Mouse (Mus musculus) hindbrain, embryonic 13.5 days (tissue): ENCODE measurements at regions not wholly inside any gene's neighbourhood (a gene's known extent, or its start where the extent isn't known, plus 50 kb on each side); places are given as distances from the start of the nearest gene placed in this dataset.

Experiments used
- ATAC-seq: fragments of 200-750 bp; cut with Nextera tagmentation; 2 replicates; pipeline ENCODE4 v1.8.0; 2017; ENCODE audit warnings: moderate TSS enrichment; ENCODE audit not compliant: low FRiP score
- H3K27ac ChIP-seq: fragments of 300-500 bp; sonication (generic); 2 replicates; pipeline ENCODE4 v1.5.1; 2015; ENCODE audit warnings: inconsistent platforms, mild to moderate bottlenecking, moderate library complexity
- H3K27me3 ChIP-seq: fragments of 300-500 bp; sonication (generic); 2 replicates; pipeline ENCODE4 v1.6.1; 2015; ENCODE audit warnings: mild to moderate bottlenecking, inconsistent platforms
- H3K36me3 ChIP-seq: fragments of 300-500 bp; sonication (generic); 2 replicates; pipeline ENCODE4 v1.6.1; 2015; ENCODE audit warnings: mild to moderate bottlenecking, inconsistent platforms
- H3K4me1 ChIP-seq: fragments of 300-500 bp; sonication (generic); replicated peaks from 2 replicates; pipeline ENCODE4 v1.6.1; 2015; ENCODE audit warnings: inconsistent platforms
- H3K4me2 ChIP-seq: fragments of 300-500 bp; sonication (generic); 2 replicates; pipeline ENCODE4 v1.6.1; 2015; ENCODE audit warnings: inconsistent platforms, mild to moderate bottlenecking, moderate library complexity
- H3K4me3 ChIP-seq: fragments of 300-500 bp; sonication (generic); 2 replicates; pipeline ENCODE4 v1.5.1; 2015; ENCODE audit warnings: mild to moderate bottlenecking, inconsistent platforms
- H3K9ac ChIP-seq: fragments of 300-500 bp; sonication (generic); 2 replicates; pipeline ENCODE4 v1.6.1; 2015; ENCODE audit warnings: mild to moderate bottlenecking, inconsistent platforms
- H3K9me3 ChIP-seq: fragments of 300-500 bp; sonication (generic); 2 replicates; pipeline ENCODE4 v1.6.1; 2016; ENCODE audit warnings: inconsistent platforms
- WGBS: fragments of 180-500 bp; shearing (Covaris S2); methylation state at CpG from one replicate; pipeline ENCODE4 v1.1.7; 2015; 5-methylcytosine and 5-hydroxymethylcytosine counted together

GRCm38 (mm10) chr5:91892338-91892737, 70.5 kb downstream of the Rchy1 start:
- Histone ChIP-seq H3K9ac (no peak overlapping the region), H3K4me2 (no peak overlapping the region), H3K27me3 (no peaks in the 10 kb centered on the region), H3K4me1 (no peaks in the 10 kb centered on the region), H3K27ac (no peak overlapping the region), H3K4me3 (no peak overlapping the region), H3K9me3 (no peaks in the 10 kb centered on the region), H3K36me3 (no peaks in the 10 kb centered on the region)
- WGBS: 94% methylated on average over 2 of the region's 2 CpGs
- no peak for ATAC-seq

GRCm38 (mm10) chr5:91881771-91882170, 81.1 kb downstream of the Rchy1 start:
- Histone ChIP-seq H3K9me3 (no peaks in the 10 kb centered on the region), H3K4me2 (no peak overlapping the region), H3K4me1 (no peaks in the 10 kb centered on the region), H3K36me3 (no peaks in the 10 kb centered on the region), H3K9ac (no peak overlapping the region), H3K27ac (no peak overlapping the region), H3K4me3 (no peak overlapping the region), H3K27me3 (no peaks in the 10 kb centered on the region)
- WGBS: 82% methylated on average over 1 of the region's 1 CpGs
- no peak for ATAC-seq

GRCm38 (mm10) chr5:91880231-91880630, 82.6 kb downstream of the Rchy1 start:
- no peaks in the 10 kb centered on the region for H3K9me3 ChIP-seq
- no peaks in the 10 kb centered on the region for H3K36me3 ChIP-seq
- no peak overlapping the region for H3K27ac ChIP-seq
- H3K9ac ChIP-seq: no peak overlapping the region
- no peak overlapping the region for H3K4me3 ChIP-seq
- peaks cover 10% of the 10 kb centered on the region for H3K4me1 ChIP-seq
- WGBS: 97% methylated on average over 3 of the region's 3 CpGs
- ATAC-seq: no peak
- H3K27me3 ChIP-seq: no peaks in the 10 kb centered on the region
- H3K4me2 ChIP-seq: no peak overlapping the region

GRCm38 (mm10) chr5:91878627-91879026, 84.2 kb downstream of the Rchy1 start:
- 95% methylated on average over 11 of the region's 11 CpGs for WGBS
- H3K9ac ChIP-seq: no peak overlapping the region
- H3K9me3 ChIP-seq: no peaks in the 10 kb centered on the region
- H3K27ac ChIP-seq: no peak overlapping the region
- H3K4me3 ChIP-seq: no peak overlapping the region
- H3K4me2 ChIP-seq: no peak overlapping the region
- no peaks in the 10 kb centered on the region for H3K27me3 ChIP-seq
- no peak for ATAC-seq
- no peaks in the 10 kb centered on the region for H3K36me3 ChIP-seq
- H3K4me1 ChIP-seq: peaks cover 10% of the 10 kb centered on the region

- WGBS: 80% methylated on average over 2 of the region's 2 CpGs
- no peaks in the 10 kb centered on the region for H3K27me3 ChIP-seq
- H3K4me3 ChIP-seq: no peak overlapping the region
- H3K9me3 ChIP-seq: no peaks in the 10 kb centered on the region
- H3K9ac ChIP-seq: no peak overlapping the region
- no peak overlapping the region for H3K4me2 ChIP-seq
- H3K36me3 ChIP-seq: no peaks in the 10 kb centered on the region
- H3K27ac ChIP-seq: 0 out of 2 replicates have a peak overlapping the region, but pooled peaks have one; percentile 30
- ATAC-seq: no peak
- peaks cover 10% of the 10 kb centered on the region for H3K4me1 ChIP-seq
These were observed 86.2 kb downstream of the Rchy1 start for GRCm38 (mm10) chr5:91876682-91877031.

- 50% methylated on average over 10 of the region's 10 CpGs for WGBS
- peak; percentile 81 for ATAC-seq
- no peaks in the 10 kb centered on the region for H3K27me3 ChIP-seq
- 0 out of 2 replicates have a peak overlapping the region, but pooled peaks have one; percentile 30 for H3K27ac ChIP-seq
- H3K4me3 ChIP-seq: no peak overlapping the region
- H3K4me1 ChIP-seq: peaks cover 10% of the 10 kb centered on the region
- H3K9ac ChIP-seq: no peak overlapping the region
- no peaks in the 10 kb centered on the region for H3K36me3 ChIP-seq
- H3K4me2 ChIP-seq: no peak overlapping the region
- no peaks in the 10 kb centered on the region for H3K9me3 ChIP-seq
These were observed 86.8 kb downstream of the Rchy1 start for GRCm38 (mm10) chr5:91875875-91876681.

GRCm38 (mm10) chr5:91872816-91873215, 90.1 kb downstream of the Rchy1 start:
- Histone ChIP-seq H3K36me3 (no peaks in the 10 kb centered on the region), H3K4me3 (no peak overlapping the region), H3K27me3 (no peaks in the 10 kb centered on the region), H3K4me1 (peaks cover 10% of the 10 kb centered on the region), H3K4me2 (no peak overlapping the region), H3K9me3 (no peaks in the 10 kb centered on the region), H3K27ac (no peak overlapping the region), H3K9ac (no peak overlapping the region)
- WGBS: 91% methylated on average over 1 of the region's 1 CpGs
- no peak for ATAC-seq

GRCm38 (mm10) chr5:91869791-91870190, 93.1 kb downstream of the Rchy1 start:
- no peak; the same call in 1 of the 2 replicates for ATAC-seq
- H3K27ac ChIP-seq: peak overlapping the region; percentile 0; the same call in 1 of the 2 replicates

GRCm38 (mm10) chr5:91866184-91866583, 96.7 kb downstream of the Rchy1 start:
- WGBS: 96% methylated on average over 3 of the region's 3 CpGs
- Histone ChIP-seq H3K27me3 (no peaks in the 10 kb centered on the region), H3K27ac (no peak overlapping the region)

More at GRCm38 (mm10) chr5:91869791-91870190, 93.1 kb downstream of the Rchy1 start:
- Histone ChIP-seq H3K9ac (no peak overlapping the region), H3K27me3 (no peaks in the 10 kb centered on the region), H3K36me3 (no peaks in the 10 kb centered on the region), H3K9me3 (no peaks in the 10 kb centered on the region), H3K4me2 (no peak overlapping the region), H3K4me3 (no peak overlapping the region), H3K4me1 (no peaks in the 10 kb centered on the region)
- WGBS: 91% methylated on average over 6 of the region's 6 CpGs

GRCm38 (mm10) chr5:91865365-91865764, 97.5 kb downstream of the Rchy1 start:
- no peak for ATAC-seq
- Histone ChIP-seq H3K4me1 (no peaks in the 10 kb centered on the region), H3K27me3 (no peaks in the 10 kb centered on the region), H3K4me3 (no peak overlapping the region), H3K9me3 (no peaks in the 10 kb centered on the region), H3K4me2 (no peak overlapping the region), H3K27ac (no peak overlapping the region), H3K36me3 (no peaks in the 10 kb centered on the region), H3K9ac (no peak overlapping the region)
- WGBS: 91% methylated on average over 3 of the region's 3 CpGs

More at GRCm38 (mm10) chr5:91866184-91866583, 96.7 kb downstream of the Rchy1 start:
- Histone ChIP-seq H3K9ac (no peak overlapping the region), H3K4me1 (no peaks in the 10 kb centered on the region), H3K36me3 (no peaks in the 10 kb centered on the region), H3K4me3 (no peak overlapping the region), H3K4me2 (no peak overlapping the region), H3K9me3 (no peaks in the 10 kb centered on the region)
- ATAC-seq: no peak

GRCm38 (mm10) chr5:91862843-91863242, 100.0 kb downstream of the Rchy1 start:
- H3K27me3 ChIP-seq: no peaks in the 10 kb centered on the region
- no peaks in the 10 kb centered on the region for H3K4me1 ChIP-seq
- H3K9me3 ChIP-seq: no peaks in the 10 kb centered on the region
- no peaks in the 10 kb centered on the region for H3K36me3 ChIP-seq
- no peak overlapping the region for H3K27ac ChIP-seq
- no peak for ATAC-seq
- no peak overlapping the region for H3K4me3 ChIP-seq
- no peak overlapping the region for H3K4me2 ChIP-seq
- H3K9ac ChIP-seq: no peak overlapping the region
- WGBS: 98% methylated on average over 3 of the region's 3 CpGs

- Histone ChIP-seq H3K4me2 (no peak overlapping the region), H3K4me1 (no peaks in the 10 kb centered on the region), H3K36me3 (no peaks in the 10 kb centered on the region), H3K27me3 (no peaks in the 10 kb centered on the region), H3K9me3 (no peaks in the 10 kb centered on the region), H3K4me3 (no peak overlapping the region), H3K27ac (no peak overlapping the region), H3K9ac (no peak overlapping the region)
- ATAC-seq: no peak
- WGBS: 97% methylated on average over 3 of the region's 3 CpGs
These were observed 100.6 kb downstream of the Rchy1 start for GRCm38 (mm10) chr5:91862243-91862642.
